Mouse (Mus musculus) heart, adult 2 months (tissue): ENCODE data around the gene Gzmm. TPM values are rescaled to one million over a fixed set of nuclear protein-coding genes. Genes with fewer than 3 reads are reported as not detected.

Experiments
- DNase-seq, 2 experiments: peaks; one replicate each; pipeline ENCODE4 v3.0.0; 2021
- H3K27ac ChIP-seq: fragments of 200-600 bp; 2 replicates; pipeline ENCODE4 v1.8.1; 2022
- H3K27me3 ChIP-seq: fragments of 200-500 bp; 2 replicates; pipeline ENCODE4 v1.6.1; 2012; ENCODE audit warnings: mild to moderate bottlenecking, low read length, inconsistent platforms, mixed read lengths; ENCODE audit not compliant: control insufficient read depth, insufficient read depth
- H3K36me3 ChIP-seq: fragments of 200-500 bp; 2 replicates; pipeline ENCODE4 v1.6.1; 2012; ENCODE audit warnings: low read length, inconsistent platforms; ENCODE audit not compliant: control insufficient read depth, insufficient read depth
- H3K4me1 ChIP-seq: fragments of 200-500 bp; 2 replicates; pipeline ENCODE4 v1.6.1; 2011; ENCODE audit warnings: low read length; ENCODE audit not compliant: control insufficient read depth, insufficient read depth
- H3K4me3 ChIP-seq: fragments of 200-600 bp; 2 replicates; pipeline ENCODE4 v1.8.1; 2022
- H3K79me2 ChIP-seq: fragments of 200-500 bp; replicated peaks from 2 replicates; pipeline ENCODE4 v1.6.1; 2012; ENCODE audit warnings: mild to moderate bottlenecking, inconsistent platforms, low read length, moderate library complexity, mixed read lengths; ENCODE audit not compliant: control insufficient read depth, insufficient read depth
- H3K9ac ChIP-seq: fragments of 200-500 bp; 2 replicates; pipeline ENCODE4 v1.6.1; 2012; ENCODE audit warnings: low read depth, mild to moderate bottlenecking, control low read depth, inconsistent platforms, low read length, mixed read lengths
- CTCF ChIP-seq: fragments of 200-600 bp; IDR thresholded peaks from 2 replicates; pipeline ENCODE4 v1.8.1; 2022; ENCODE audit warnings: antibody characterized with exemption, mild to moderate bottlenecking, moderate library complexity
- EP300 ChIP-seq: fragments of 200-500 bp; IDR thresholded peaks from 2 replicates; pipeline ENCODE4 v1.6.1; 2011; ENCODE audit warnings: low read depth, low read length, control low read depth; ENCODE audit not compliant: insufficient read depth
- POLR2A ChIP-seq: fragments of 200-500 bp; IDR thresholded peaks from 2 replicates; pipeline ENCODE4 v1.6.1; 2011; ENCODE audit warnings: mild to moderate bottlenecking, low read depth, low read length, control low read depth; ENCODE audit not compliant: insufficient read depth
- WGBS: fragments of 180-500 bp; shearing (Covaris S2); methylation state at CpG from one replicate; pipeline ENCODE4 v1.1.7; 2018; 5-methylcytosine and 5-hydroxymethylcytosine counted together
- intact Hi-C: fragments of 180-260 bp; cut with DNase I; formaldehyde crosslinking; loops from one replicate; pipeline ENCODE4 v1.15.1; 2025
- polyA plus RNA-seq: library from polyadenylated mRNA; depleted of rRNA; stranded (reverse); fragments of >200 nt; gene quantifications from 2 replicates; pipeline ENCODE4 v1.2.3, GENCODE M21; 2012
- total RNA-seq, 2 experiments: library from RNA; stranded (reverse); gene quantifications; 2 replicates each; pipeline ENCODE4 v1.2.3; 2021

The Gzmm gene
- total and polyA plus RNA-seq, 3 experiments = 6.4 to 7.4 (median 6.5) TPM

DNA sequence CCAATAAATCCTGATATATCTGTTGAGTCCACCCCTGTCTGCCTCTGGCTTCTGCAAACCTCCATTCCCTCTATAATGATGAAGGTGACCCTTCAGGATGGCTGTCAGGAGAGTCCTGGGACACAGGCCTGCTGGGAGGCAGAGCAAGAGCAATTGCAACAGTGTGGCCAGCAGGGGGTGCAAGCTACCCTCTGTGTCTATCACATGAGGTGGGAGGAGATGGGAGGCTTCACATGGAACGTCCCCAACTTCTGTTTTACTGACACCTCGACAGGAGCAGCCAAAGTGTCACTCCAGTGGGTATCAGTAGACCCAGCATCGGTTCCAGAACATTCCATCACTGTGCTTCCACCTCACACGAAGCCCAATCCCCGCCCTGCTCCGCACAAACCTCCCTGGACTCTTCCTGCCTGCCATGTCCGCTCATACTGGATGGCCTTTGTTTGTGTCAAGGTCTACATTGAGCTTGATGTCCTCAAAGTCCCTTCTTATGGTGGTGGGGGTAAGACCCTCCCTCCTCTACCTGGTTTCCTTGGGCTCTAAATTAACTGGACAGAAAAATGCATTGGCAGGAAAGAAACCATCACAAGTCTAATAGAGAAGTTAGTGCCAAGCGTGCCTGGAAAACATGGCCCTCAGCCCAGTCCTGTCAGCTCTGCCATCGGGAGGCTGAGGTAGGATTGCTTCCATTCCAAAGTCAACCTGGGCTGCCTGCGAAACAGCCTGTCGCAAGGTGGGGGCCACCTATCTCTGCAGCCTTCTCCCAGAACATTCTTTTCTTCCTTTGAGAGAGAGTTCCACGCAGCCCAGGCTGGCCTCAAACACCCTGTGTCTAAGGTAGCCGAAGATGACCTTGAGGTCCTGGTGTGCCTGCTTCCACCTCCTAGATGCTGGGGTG is 6.7 kb downstream of the Gzmm start:
- Histone ChIP-seq H3K4me1 (peaks cover 13% of the 10 kb centered on the region), H3K9ac (no peak overlapping the region), H3K4me3 (no peak overlapping the region), H3K36me3 (no peaks in the 10 kb centered on the region), H3K27ac (peak overlapping the region; percentile 85), H3K27me3 (no peaks in the 10 kb centered on the region), H3K79me2 (no peaks in the 10 kb centered on the region)
- DNase-seq = peak; percentile 85 to 86
- TF ChIP-seq CTCF (peak; percentile 93), EP300 (peak; percentile 95), POLR2A (peak; percentile 43; the same call in 1 of the 2 replicates)
- intact Hi-C loops = loop anchor here (2.0 kb wide), 1 partner anchor 93 kb away; no protein-coding TSS in a partner anchor
- 26% methylated on average over 13 of the region's 13 CpGs for WGBS

DNA sequence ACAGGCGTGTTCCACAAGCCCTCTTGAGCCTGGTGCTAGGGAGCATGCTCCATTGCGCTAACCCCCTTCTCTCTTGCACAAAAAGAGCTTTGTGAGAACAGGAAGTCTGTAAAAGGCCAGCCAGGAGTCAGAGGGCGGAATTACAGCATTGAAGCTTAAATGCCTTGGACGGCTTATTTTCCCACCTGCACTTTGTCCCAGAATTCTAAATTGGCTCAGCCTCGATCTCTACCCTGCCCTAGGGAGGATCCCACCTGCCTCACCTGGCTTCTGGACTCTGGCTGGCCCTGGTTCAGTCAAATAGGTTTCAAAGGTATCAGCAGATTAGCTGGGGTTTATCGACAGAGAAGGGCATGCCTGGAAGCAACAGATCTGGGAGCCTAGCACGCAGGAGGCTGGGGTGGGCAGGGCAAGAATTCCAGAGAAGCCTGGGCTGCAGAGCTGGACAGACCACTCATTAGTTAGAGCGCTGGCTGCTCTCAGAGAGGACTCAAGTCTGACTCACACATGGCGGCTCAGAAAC is 7.4 kb downstream of the Gzmm start:
- no peaks in the 10 kb centered on the region for H3K79me2 ChIP-seq
- peak overlapping the region; percentile 85 for H3K27ac ChIP-seq
- TF ChIP-seq CTCF (no peak), EP300 (no peak), POLR2A (no peak)
- intact Hi-C loops = no loop called here
- peak in 1 of 2 experiments; percentile 60 for DNase-seq
- WGBS = 24% methylated on average over 9 of the region's 9 CpGs
- peaks cover 15% of the 10 kb centered on the region for H3K4me1 ChIP-seq
- no peak overlapping the region for H3K9ac ChIP-seq
- no peaks in the 10 kb centered on the region for H3K27me3 ChIP-seq
- H3K4me3 ChIP-seq = no peak overlapping the region
- no peaks in the 10 kb centered on the region for H3K36me3 ChIP-seq

DNA sequence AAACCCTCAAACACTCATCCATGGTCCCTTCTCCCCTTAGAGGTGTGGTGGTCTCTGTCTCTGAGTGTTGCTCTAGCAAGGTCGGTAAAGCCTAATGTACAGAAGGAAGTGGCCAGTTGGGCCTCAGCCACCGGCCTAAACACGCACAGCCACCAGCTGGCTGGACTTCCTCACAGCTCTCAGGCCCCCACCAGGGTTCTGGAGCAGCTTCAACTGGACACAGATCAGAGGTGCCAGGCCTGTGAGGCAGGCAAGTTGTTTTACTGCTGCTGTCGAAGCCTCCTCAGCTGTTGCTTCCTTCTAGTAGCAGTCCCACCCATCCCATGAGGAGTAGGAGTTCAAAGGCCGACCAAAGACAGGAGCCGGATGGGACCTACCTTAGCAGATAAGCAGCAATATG is 9.1 kb downstream of the Gzmm start:
- WGBS = 31% methylated on average over 6 of the region's 6 CpGs
- Histone ChIP-seq H3K27ac (peak overlapping the region; percentile 85), H3K4me3 (no peak overlapping the region), H3K4me1 (peaks cover 17% of the 10 kb centered on the region), H3K27me3 (no peaks in the 10 kb centered on the region), H3K36me3 (no peaks in the 10 kb centered on the region), H3K9ac (no peak overlapping the region), H3K79me2 (no peaks in the 10 kb centered on the region)
- TF ChIP-seq POLR2A (no peak), CTCF (no peak), EP300 (no peak)
- no peak for DNase-seq
- intact Hi-C loops = no loop called here

DNA sequence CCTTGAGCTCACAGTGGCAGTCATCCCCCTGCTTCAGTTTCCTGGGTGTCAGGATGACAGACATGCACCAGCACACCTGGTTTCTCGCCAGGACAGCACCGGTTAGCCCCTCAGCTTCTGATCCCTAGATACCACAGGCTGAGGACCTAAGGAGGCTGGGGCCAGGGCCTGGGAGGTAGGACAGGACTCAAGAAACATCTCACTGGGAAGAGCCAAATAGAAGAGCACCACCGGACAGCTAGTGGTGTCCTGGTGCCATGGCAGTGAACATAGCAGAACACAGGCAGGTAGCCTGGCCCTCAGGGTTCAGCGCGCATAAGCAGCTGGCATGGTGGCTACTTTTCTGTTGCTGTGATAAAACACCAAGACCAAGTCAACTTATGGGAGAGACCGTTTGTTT is 9.6 kb downstream of the Gzmm start:
- TF ChIP-seq EP300 (no peak), POLR2A (no peak), CTCF (no peak)
- WGBS = 89% methylated on average over 6 of the region's 6 CpGs
- H3K9ac ChIP-seq = no peak overlapping the region
- H3K27me3 ChIP-seq = no peaks in the 10 kb centered on the region
- peaks cover 17% of the 10 kb centered on the region for H3K4me1 ChIP-seq
- intact Hi-C loops = no loop called here
- no peak overlapping the region for H3K27ac ChIP-seq
- no peaks in the 10 kb centered on the region for H3K79me2 ChIP-seq
- peak in 1 of 2 experiments; percentile 3 for DNase-seq
- H3K36me3 ChIP-seq = no peaks in the 10 kb centered on the region
- H3K4me3 ChIP-seq = no peak overlapping the region

DNA sequence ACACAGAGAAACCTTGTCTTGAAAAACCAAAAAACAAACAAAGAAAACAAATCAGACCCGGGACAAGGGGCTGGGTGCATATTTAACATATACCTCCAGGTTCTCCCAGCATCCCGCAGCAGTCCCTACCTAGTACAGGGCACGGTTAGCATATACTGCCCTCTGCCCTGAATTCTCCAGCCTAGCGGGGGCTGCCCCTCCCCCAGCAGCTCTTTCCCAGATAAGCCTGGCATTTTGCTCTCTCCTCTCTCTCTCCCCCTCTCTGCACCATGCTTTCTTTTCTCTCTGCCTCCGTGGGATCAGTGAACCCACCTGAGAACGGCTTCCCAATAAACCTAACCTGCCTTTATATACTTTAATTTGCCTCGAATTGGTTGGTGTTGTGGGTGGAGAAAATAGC is 11.9 kb downstream of the Gzmm start:
- Histone ChIP-seq H3K36me3 (no peaks in the 10 kb centered on the region), H3K27ac (peak overlapping the region; percentile 83), H3K9ac (no peak overlapping the region), H3K4me3 (no peak overlapping the region), H3K27me3 (no peaks in the 10 kb centered on the region), H3K79me2 (peaks cover 6% of the 10 kb centered on the region; the same call in 1 of the 2 replicates), H3K4me1 (peaks cover 23% of the 10 kb centered on the region)
- intact Hi-C loops = no loop called here
- peak in 1 of 2 experiments; percentile 39 for DNase-seq
- TF ChIP-seq EP300 = no peak
- no peak for TF ChIP-seq CTCF
- no peak for TF ChIP-seq POLR2A
- 34% methylated on average over 7 of the region's 7 CpGs for WGBS
